Mouse (Mus musculus) fibroblast of lung, adult 2 months (primary cell): ENCODE measurements around the gene Vmn2r22.
"Not testable (repeated sequence)": the region's sequence is repeated elsewhere in the genome, so short reads cannot be mapped to it uniquely, and the experiment has no call there.

Source experiments
- DNase-seq: peaks from one replicate; pipeline ENCODE4 v3.0.0-alpha.2; 2011; ENCODE audit warnings: low read depth

Vmn2r22 gene

DNA sequence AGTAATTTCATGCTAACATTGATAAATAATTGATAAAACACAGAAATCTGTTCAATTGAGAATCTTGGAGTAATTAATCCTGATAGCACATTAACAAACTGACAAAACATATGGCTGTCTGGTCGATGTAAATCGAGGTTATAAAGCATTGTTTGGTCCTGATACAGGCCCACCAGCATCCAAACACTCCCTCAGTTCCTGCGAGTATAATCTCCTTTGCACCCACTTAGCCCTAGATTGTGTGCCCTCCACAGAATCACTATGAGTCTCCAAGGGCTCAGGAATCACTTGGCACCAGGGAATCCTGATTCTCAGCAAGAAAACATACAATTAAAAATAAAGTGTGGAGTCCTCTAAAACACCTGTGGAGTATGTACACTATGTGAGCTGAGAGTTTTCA is at the start of gene Vmn2r22:
Vmn2r22 (minus strand) TSS at position 101 of the 400 bp plus-strand sequence.
- not testable (repeated sequence) for DNase-seq

DNA sequence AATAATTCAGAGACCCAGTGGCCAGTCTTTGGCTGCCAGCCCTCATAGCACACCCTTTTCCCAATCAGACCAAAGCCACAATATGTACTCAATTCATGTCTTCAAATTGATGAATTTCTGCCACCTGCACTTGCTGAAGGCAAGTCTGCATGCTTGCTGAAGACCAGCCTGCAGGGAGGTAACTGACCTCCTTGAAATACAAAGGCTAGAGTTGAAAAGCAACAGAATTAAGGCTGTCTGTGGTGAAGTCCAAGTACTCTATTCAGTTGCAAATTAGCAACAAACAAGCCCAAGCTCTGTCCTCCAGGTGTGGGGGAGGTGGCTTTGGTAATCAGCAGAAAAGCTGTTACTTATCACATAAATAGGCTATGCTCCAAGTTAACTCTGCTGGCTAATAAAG is 46.7 kb upstream of the Vmn2r22 start:
- DNase-seq = no peak

DNA sequence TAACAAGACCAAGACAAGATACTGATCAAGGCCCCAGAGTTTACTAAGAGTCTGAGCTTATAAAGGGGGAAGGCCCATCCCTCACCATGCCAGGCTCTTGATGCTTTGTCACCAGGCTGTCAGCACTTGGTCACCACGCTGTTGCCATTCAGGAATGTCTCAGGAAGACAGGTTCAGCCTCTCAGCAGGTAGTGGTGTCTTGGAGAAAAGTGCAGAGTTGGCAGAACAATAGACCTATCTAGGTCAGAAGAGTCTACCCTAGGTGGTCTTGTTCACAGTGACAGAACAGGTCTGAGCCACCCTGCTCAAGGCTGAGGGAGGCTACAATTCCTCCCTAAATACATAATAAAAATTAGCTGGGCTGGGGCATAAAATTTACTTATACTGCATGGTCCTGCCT is 46.1 kb upstream of the Vmn2r22 start:
- not testable (repeated sequence) for DNase-seq

DNA sequence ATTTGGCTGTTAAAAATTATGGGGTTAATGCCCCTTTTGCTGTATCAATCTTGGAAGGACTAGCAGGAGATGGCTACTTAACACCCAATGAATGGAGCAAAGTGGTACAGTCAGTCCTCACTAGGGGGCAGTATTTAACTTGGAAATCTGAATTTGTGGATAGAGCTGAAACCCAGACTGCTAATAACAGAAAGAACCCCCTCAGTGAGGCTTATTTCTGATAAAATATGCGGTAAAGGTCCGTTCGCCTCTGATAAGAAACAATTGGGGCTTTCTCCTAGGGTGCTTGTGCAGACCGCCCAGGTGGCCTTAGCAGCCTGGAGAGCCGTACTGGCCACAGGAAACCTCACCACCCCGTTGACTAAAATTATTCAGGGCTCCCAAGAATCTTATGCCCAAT is 6.5 kb upstream of the Vmn2r22 start:
- no peak for DNase-seq

DNA sequence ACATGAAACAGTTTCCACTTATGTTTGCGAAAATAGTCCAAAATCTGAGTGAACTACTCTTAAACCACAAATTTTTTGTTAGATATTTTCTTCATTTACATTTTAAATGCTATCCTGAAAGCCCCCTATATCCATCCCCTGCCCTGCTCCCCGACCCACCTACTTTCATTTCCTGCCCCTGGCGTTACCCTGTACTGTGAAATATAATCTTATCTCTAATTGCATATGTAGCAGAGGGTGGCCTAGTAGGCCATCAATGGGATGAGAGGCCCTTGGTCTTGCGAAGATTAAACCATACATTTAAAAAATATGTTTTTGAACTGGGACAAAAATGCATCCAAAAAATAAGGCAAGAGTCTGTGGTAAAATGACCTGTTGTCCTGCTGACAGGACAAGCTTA is 11.1 kb downstream of the Vmn2r22 start:
- not testable (repeated sequence) for DNase-seq

DNA sequence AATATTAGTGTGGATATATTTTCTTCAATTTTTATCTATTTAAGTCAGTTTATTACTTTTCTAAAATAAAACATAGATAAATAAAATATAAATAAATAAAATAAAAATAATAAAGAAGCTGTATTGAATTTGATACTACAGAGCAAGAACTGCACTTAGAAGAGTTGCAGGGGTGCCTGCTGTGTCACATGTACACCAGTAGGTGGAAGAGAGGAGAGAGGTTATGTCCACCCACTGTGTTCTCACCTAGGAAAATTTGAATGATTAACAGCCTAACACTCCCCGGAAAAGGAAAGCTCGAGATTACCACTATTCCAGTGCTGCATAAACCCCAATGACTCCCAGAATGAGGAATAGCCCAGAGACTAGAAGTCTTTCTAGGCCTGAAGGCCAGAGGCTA is 26.7 kb downstream of the Vmn2r22 start:
- DNase-seq = not testable (repeated sequence)

DNA sequence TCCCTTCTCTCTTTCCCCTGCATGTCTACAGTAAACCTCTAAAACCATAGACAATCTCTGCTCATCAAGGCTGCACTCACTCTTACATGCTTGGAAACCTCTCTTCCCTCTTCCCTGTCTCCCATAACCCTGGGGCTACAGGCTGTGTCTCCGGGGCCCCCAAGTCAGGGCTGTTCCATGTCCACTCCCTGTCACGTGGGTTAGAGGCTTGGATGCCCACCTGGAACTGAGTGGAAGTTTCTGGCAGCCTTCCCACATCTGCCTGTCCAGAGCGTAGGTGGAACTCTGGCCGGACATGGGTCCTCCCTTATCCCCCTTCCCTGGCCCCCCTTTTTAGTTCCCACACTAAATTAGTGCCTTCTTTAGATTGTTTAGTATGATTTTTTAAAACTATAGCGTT is 62.2 kb downstream of the Vmn2r22 start:
- DNase-seq = not testable (repeated sequence)

DNA sequence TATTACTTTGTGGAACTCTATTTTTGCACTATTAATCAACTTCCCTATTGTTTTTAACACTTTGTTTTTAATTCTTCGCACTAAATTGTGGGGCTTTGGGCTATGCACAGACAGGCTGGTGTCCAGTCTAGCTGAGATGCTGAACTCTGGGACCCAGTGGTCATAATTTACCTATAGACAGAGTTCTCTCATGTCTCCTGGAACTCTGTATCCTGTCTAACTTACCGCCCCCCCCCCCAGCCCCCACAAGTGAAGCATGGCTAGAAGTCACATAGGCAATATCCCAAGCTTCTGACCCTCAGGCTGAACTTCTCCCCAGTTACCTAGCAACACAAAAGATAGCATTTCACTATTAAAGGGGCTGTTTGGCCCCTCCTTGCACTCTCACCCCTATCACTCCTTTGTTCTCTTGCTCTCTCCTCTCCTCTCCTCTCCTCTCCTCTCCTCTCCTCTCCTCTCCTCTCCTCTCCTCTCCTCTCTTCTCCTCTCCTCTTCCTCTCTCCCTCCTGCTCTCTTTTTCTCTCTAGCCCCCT is 62.7 kb downstream of the Vmn2r22 start:
- not testable (repeated sequence) for DNase-seq

DNA sequence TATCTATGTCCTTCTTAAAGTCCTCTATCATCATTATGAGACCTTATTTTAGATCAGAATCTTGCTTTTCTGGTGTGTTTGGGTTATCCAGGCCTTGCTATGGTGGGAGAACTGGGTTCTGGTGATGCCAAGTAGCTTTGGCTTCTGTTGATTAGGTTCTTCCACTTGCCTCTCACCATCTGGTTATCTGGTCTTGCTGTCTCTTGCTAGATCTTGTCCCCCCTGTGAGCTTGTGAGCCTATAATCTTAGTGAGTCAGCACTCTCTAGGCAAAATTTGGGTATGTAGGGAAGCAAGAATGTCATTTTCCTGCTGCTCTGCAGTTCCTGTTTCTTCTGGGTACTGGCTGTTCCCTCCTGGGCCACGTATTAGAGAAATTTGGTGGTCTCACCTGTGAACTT is 66.5 kb downstream of the Vmn2r22 start:
- DNase-seq = not testable (repeated sequence)

DNA sequence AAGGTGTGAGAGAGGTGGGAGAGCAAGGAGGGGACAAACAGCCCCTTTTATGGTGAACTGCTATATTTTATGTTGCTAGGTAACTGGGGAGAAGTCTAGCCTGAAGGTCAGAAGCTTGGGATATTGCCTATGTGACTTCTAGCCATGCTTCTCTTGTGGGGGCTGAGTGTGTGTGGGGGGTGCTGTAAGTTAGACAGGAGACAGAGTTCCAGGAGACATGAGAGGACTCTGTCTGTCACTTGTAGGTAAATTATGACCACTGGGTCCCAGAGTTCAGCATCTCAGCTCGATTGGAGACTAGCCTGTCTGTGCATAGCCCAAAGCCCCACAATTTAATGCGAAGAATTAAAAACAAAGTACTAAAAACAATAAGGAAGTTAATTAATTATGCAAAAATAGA is 75.8 kb downstream of the Vmn2r22 start:
- DNase-seq = not testable (repeated sequence)
